Mouse (Mus musculus) G1E (cell line): ENCODE results near the gene Glce.

ENCODE experiments used
- CTCF ChIP-seq: IDR thresholded peaks from 2 replicates; pipeline ENCODE4 v1.5.1; 2012; ENCODE audit warnings: low read depth, low read length, inconsistent platforms, mixed read lengths
- GATA1 ChIP-seq: IDR thresholded peaks from 2 replicates; pipeline ENCODE4 v1.6.1; 2012; ENCODE audit warnings: borderline replicate concordance, low read length, inconsistent platforms, mixed read lengths

DNA sequence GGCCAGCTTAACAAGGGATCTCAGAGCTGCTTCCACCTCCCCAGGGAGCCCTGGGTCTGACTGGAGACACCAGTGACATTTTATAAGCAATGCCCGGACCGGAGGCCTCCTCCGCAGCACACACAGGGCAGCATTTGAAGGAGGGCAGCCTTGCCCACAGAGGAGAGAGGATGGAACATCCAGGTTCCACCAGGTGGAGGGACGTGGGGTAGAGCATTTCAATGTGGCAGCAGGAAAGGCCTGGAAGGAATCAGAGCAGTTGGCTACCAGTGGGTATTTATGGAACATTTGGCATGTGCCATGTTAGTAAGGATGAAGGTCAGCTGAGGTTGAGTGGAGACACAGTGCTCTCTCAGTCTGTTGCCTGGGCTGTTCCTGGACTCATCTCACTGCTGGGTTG lies 36.3 kb upstream of the Glce start:
- TF ChIP-seq GATA1 (no peak), CTCF (no peak)
